Mouse (Mus musculus): ENCODE results near the gene Ier5.

The Ier5 gene

DNA sequence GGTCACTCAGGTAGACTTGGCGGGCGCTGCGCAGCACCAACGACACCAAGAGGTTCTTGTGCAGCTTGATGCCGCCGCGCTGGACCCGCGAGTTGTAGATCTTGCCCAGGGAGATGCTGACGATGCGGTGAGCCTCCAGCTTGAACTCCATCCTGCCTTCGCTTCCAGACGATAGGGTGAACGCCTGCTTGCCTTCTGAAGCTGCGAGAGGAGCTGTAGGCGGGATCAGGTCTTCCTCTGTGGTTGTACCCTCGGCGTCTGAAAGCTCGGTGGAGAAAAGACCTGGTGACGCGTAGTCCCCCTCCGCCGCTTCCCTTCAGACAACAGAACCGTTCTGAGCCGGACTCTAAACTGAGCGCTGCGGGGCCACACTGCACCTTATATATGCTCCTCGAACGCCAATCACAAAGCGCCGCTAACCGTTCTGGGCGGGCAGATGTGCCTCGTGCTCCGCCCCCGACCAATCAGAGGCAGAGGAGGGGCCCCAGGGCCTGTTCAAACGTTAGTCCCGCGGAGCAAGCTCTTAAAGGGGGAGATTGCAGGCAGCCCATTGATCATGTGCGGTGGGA lies at the start of gene Ier5:
Ier5 (minus strand) TSS at position 357 of the 569 bp plus-strand sequence.
- DNase-seq, result peak; percentile 97

DNA sequence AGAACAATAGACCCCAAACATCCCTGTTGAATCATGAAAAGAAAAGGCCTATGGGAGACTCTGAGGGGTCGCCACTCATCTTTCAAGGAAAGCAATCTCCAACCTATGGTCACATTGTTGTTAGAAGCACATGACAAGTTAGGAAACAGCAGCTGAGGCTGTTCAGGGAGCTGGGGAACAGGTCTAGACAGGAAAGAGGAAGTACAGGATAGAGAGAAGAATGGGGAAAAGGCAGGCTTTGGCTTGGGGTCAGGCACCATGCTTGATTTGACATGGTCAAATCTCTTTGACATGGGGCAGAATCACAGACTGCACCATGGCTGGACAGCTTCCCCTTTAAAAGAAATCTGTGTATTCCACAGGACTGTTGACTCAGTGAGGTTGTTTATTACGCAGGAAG lies 47.8 kb upstream of the Ier5 start:
- DNase-seq, result no peak

DNA sequence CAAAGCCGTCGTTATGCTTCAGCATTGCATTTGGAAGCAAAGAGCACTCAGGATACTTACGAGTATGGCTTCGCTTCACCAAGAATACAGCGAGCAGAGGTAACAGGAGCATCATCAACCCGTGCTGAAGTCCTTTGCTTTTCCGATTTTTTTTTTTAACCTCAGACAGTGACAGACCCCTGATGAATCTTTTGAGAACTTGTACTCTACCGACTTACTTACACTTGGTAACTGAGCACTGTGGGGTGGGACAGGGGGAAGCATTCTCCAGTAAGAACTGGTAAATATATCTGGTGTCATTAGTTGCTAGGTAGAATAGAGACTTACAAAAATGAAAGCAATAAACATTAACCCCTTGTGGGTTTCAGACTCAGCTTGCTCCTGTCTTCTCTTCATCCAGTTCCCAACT lies 47.1 kb upstream of the Ier5 start, which contains the start of gene Mr1:
Mr1 (minus strand) TSS at position 243 of the 409 bp plus-strand sequence.
- DNase-seq, result peak; percentile 34

DNA sequence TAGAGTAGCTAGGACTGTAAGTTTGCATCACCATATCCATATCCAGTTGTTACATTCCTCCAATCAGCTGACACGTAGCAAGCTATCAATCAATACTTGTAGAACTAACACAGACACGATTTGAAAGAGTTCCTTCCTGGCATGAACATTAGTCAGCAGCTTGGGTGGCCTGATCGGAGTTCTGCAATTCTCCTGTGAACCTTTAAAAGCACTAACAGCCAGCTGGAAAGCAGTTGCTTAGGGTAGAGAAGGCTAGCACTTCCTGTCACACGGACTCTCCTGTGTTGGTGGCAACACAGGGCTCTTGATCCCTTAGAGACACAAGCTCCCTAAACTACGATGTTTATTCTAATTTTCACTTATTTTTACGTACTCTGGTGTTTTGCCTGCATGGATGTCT lies 46.2 kb upstream of the Ier5 start:
- DNase-seq, result no peak

DNA sequence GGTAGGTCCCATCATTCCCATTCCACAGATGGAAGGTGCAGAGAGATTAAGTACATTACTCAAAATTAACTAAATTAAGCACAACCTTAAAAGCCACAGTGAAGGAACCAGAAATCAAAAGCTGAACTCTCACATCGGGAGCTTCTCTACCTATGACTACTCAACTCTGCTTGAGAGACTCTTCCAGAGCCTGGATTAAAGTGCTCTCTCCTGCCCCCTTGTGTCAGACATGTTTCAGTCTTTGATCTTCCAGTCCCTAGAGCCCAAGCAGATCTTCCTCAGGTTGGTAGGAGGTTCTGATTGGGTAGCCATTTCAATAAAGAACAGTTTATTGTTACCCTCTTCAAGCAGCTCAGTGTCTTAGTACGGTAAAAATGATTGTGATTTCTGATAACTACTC lies 40.6 kb upstream of the Ier5 start:
- DNase-seq, result peak; percentile 69

DNA sequence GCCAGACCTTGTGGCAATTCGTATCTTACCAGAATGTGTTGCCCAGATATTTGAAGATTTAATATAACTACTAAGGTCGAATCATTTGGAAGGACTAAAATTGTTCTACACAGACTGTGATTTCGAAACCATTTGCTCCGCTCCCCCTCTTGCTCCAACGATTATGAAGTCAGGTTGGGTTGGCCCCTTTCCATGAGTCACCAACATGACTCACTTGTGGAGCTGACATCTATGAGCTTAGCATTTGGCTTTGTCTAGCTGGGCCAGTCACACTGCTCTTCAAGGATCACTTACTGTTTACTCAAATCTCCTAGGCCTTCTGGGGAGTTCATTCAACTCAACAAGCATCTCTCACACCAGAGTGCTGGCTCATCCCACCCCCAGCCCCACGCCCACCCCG lies 39.4 kb upstream of the Ier5 start:
- no peak for DNase-seq

DNA sequence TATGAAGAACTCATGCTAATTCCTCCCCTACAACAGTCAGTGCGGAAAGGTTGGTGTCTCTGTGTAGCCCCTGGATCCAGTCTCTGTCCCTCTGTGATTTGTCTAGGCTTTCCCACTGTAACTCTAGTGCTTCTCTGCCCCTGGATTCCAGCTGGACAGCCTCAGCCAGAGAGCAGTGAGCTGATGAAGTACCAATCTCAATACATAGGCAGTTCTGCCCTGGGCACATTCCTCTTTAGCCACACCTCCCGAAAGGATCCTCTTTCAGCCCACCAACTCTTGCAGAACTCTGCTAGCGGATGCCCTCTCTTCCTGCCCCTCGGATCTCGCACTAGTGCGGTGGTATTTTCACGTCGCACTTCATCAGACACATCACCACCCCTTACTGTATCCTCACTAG lies 35.4 kb upstream of the Ier5 start:
- no peak for DNase-seq

DNA sequence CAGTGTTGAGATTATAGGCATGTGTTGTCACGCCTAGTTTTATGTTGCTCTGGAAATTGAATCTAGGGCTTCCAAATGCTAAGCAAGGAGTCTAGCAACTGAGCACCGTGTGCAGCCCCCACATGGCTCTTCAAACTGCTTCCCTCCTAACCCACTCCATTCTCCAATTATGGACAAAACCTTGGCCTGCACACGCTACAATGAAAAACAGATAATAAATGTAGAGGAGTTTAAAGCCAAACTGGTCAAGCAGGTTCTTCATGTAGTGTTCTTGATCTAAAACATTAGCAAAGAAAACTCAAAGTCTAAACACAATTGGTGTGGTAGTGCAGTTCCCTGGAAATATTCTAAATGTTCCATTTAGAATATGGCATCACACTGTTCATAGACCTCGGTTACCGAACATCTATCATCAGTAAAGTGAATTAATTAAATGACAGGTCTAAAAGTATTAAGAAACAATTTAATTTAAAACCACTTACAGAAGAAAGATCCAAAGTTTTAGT lies 28.0 kb upstream of the Ier5 start:
- no peak for DNase-seq

DNA sequence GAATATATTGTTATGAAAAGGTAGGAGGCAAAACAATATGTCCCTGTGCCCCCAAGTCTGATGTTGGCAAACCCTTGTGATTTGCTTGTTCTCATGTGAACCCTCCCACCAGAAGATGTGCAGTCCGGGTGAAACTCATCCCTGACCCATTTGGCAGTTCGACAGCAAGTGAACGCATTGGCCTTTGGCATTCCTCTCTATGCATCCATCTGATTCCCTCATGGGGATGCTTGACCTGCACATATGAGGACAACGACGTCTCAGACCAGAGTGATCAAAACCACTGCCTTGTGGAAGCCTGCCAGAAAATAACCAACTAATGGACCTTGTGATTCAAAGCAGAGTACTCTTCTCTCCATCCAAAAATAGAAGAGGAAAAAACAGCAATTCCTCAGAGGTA lies 27.3 kb upstream of the Ier5 start:
- no peak for DNase-seq

DNA sequence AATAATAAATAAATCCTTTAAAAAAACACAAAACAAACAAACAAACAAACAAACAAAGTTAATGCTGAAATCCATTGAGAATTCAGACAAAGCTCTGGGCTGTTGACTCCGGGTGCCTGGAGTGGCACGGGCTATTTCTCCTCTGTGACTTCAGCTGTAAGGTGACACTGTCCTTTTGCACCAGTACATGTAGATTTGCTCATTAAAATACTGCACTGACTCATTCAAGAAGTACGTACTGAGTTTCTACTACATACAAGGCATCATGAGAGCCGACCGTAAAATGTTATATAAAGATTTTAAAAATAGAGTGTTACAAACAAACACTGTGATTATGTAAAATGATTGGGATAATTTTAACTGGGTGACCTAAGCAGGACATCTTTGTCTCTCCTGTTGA lies 25.0 kb upstream of the Ier5 start:
- DNase-seq, result no peak

DNA sequence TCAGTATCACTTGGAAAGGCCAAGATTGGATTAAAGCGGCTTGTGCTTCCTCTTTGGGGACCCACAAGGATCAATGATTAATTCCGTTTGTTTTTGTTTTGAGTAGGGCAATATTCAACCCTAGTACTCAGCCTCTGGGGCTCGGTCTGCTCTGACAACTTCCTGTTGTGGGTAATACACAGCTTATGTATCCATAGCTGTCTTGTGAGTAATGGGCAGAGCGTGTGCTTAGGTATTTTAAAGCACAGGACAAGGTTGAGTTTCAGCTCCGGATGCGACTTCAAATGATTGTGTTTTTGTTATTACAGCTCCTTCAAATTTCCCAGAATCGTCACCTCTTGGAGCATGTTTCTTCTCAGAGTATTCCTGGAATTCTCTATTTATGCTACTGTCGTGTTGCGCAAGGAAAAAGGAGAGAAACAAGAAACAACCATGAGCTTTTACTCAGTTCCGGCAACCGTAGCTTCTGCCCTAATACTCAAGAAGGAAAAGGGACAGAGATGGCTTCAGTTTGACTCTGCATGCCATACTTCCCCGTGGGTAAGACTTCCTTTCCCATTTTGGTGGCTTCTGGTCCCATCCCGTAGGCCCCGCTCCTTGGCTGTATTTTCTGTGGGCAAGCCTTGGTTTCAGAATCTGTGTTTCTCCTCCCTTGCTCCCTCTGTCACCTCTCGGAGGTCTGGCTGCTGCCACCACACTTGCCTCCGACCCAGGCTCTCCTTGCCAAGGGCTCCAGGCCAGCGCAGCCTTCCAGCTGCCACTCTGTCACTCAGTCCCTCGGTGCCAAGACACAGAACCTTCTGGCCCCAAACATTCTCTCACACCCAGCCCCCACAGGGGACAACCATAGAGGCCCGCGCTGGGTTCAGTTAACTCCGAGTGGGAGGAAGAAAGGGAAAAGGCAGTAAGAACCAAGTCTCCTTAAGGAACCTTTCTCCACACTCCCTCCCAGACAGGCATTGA lies 22.8 kb upstream of the Ier5 start:
- DNase-seq, result peak; percentile 59

DNA sequence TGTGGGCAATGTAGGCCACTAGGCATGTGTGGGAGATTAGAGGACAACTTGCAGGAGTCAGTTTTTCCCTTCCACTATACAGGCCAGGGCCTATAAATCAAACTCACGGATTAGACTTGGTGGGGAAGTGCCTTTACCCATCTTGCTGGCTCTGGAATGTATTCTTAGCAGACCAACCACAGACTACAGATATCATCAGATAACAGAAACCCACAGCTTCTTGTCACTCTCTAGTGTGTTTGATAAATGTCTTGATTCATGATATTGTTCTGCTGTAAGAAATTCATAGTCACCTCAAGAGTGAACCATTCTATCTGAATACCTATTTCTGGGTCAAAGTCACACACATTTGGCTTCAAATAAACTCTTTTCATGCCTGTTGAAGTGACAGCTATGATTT lies 20.3 kb upstream of the Ier5 start:
- DNase-seq, result no peak

DNA sequence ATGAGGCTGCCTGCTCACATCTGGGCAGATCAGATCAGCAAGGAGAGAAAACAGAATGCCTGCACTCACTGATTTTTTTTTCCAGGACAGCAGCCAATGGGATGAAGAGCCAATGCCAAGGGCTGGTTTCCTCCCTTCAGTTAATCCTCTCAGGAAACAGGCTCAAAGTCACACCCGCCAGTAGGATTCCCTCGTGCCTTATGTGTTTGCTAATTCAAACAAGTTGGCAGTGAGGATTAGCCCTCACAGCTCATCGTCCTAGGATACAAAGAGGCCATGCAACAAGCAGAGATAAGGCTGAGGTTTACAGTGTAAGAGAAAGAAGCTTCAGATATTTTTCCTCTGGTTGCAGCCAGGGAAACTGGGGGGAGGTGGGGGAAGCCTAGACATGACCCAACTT lies 14.5 kb upstream of the Ier5 start:
- DNase-seq, result no peak

DNA sequence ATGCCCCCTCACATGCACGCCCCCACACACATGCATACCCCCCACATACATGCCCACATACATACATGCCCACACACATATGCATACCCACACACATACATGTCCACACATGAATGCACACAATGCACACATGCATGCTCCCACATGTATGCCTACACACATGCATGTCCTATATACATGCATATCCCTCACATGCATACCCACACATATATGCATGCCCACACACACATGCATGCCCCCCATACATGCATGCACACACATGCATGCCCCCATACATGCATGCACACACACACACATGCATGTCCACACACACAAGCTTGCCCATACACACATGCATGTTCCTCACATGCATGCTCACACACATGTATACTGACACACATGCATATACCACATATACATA lies 13.4 kb upstream of the Ier5 start:
- no peak for DNase-seq

DNA sequence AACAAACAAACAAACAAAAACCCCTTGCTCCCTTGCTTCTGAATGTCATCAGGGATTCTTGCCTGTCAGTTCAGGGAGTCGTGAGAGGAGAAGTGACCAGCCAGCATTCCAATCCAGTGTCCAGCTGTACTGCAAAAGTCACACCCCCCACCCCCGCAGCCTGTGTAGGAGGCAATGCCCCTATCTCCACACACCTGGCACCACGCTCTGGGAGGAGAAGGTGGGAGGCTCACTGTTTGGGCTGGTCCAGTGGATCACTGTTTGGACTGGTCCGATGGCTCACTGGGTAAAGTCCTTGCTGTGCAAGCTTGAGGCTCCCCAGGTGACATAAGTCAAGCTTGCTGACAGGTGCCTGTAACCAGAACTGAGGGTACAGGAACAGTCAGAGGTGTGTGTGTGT lies 12.7 kb upstream of the Ier5 start:
- DNase-seq, result no peak

DNA sequence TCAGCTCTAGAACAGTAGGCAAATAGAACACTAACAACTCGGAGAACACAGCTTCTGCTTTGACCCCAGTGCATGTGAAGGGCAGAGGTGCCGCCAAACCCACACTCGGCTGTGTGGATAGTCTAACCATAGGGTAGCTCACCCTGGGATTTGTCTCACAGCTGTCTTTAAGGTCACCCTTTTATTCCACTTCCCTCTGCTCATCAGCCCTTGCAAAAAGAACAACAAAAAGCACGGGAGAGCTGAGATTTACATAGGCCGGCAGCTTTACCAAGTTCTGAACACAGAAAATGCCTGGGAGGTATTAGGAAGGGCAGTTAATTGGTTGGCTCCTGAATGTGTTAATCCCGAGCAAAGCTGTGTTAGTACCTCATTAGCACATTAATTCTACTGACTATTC lies 12.1 kb upstream of the Ier5 start:
- DNase-seq, result no peak

DNA sequence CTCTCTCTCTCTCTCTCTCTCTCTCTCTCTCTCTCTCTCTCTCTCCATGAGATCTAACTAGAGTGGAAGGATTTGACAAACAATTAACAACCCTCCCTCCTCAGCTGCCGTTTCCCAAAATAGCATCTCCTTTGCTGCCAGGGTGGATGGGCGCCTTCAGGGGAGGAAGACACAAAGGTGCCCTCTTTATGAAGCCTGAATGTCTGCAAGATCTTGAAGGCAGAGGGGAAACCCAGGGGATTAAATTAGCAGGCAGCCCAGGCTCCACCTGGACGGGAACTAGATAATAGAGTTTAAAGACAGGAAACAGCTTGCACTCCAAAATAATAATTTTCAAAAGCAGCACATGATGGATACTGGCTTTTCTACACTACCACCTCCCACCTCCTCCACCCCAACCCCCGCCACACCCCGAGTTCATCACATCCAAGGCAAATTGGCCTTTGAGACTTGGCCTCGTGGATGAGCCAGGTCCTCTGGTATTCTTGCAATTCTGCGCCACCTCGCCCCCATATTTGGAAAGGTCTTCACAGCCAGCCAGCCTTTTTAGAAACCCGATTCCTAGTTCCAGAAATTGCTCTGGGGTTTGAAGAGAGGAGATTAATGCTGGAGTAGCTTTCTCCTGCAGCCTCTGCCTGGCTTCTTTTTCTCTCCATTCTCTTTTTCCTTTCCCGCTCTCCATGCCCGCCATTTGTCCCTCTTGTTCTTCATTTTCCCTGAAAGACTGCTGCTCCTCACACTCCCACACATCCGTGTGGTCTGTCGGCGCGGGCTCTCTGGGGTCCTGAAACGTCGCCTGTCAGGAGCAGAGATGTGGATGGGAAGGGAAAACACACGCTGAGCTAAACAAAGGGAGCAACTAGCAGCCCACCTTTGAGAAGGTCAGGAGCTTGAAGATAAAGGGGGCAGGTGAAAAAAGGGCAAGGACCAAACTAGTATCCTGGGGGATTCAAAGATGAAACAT lies 10.2 kb upstream of the Ier5 start:
- no peak for DNase-seq

DNA sequence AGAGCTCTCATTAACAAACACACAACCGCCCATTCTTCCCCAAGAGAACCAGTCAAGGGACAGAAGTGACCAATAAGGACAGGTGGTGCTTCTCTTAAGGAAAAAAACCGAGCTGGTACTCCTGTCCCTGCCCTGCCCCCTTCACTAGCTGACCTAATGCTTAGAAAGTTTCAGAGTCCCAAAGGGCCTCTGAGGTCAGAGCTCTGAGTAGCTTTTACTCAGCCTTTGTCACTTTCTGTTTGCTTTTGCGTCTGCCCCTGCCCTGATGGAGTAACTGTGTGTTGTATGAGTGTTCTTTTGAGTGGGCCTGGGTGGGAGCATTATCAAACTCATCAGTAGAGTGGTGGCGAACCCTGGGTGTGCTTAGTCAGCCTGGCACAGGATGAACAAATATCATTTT lies 9.0 kb upstream of the Ier5 start:
- DNase-seq, result no peak

DNA sequence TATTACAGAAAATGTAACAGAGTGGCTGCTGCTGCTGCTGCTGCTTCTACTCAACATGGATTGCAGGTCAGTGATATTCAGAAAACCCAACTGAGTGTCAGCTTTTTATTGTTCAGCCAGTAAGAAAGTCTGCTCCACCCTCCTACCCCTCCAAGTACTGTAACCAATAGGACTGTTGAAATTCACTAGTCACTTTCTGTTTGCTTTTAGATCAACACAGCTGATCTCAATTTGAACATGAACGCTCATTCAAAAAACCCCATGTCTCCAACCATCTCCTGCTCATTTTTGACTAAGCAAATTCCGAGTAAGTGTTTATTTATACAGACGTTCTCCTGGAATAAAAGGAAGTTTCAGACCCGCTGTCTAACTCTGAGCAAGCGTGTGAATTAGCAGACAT lies 8.4 kb upstream of the Ier5 start:
- DNase-seq, result no peak

DNA sequence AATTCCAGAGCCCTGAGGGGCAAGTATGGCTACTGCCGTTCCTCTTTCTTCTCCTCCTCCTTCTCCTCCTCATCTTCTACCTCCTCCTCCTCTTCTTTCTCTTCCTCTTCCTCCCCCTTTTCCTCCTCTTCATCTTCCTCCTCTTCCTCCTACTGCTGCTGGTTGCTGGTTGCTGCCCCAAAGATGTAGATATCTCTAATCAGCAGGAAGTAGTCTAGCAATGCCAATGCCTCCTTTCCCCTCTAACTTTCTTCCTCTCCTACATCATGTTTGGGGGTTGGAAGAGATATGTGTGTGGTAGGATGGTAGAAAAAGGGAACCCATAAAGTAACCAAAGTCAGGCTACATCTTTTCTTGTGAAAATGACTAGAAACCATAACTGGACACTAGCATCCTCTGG lies 6.9 kb upstream of the Ier5 start:
- no peak for DNase-seq

DNA sequence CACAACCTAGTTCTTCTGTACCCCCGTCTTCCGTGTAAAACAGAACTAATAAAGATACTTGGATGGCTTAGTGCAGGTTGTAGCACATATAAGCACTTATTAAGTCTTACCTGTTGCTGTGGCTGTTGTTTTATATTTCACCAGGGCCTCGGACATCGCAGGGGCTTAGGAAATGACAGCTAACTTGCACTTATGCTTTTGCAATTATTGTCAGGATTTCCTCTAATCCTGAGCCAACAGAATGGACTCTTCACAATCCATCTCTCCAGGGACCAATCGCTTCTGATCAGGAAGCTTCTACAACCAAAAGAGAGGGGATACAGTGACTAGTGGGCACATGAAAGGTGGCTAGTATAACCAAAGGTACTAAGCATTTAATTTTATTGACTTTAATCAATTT lies 4.6 kb upstream of the Ier5 start:
- DNase-seq, result no peak

DNA sequence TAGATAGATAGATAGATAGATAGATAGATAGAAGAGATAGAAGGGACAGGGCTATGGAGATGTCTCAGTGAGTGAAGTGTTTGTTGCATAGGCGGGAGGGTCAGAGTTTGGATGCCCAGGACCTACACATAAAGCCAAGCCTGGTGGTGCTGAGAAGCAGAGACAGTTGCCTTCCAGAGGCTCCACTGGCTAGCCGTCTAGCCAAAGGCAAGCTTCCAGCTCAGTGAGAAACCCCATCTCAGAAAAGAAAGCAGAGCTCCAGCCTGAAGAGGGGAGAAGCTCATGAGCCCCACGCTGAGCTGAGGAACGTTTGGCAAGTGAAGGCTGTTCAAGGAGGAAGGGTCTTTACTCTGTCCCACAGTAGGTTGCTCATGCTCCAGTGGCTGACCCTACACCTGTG lies 3.2 kb upstream of the Ier5 start:
- DNase-seq, result no peak
